Mouse (Mus musculus) heart, adult 2 months (tissue): ENCODE measurements around the gene Id1. TPM values are rescaled to one million over a fixed set of nuclear protein-coding genes. Genes with fewer than 3 reads are reported as not detected.

Source experiments
- DNase-seq, 2 experiments: peaks; one replicate each; pipeline ENCODE4 v3.0.0; 2021
- H3K27ac ChIP-seq: fragments of 200-600 bp; 2 replicates; pipeline ENCODE4 v1.8.1; 2022
- H3K27me3 ChIP-seq: fragments of 200-500 bp; 2 replicates; pipeline ENCODE4 v1.6.1; 2012; ENCODE audit warnings: mild to moderate bottlenecking, low read length, inconsistent platforms, mixed read lengths; ENCODE audit not compliant: control insufficient read depth, insufficient read depth
- H3K36me3 ChIP-seq: fragments of 200-500 bp; 2 replicates; pipeline ENCODE4 v1.6.1; 2012; ENCODE audit warnings: low read length, inconsistent platforms; ENCODE audit not compliant: control insufficient read depth, insufficient read depth
- H3K4me1 ChIP-seq: fragments of 200-500 bp; 2 replicates; pipeline ENCODE4 v1.6.1; 2011; ENCODE audit warnings: low read length; ENCODE audit not compliant: control insufficient read depth, insufficient read depth
- H3K4me3 ChIP-seq: fragments of 200-600 bp; 2 replicates; pipeline ENCODE4 v1.8.1; 2022
- H3K79me2 ChIP-seq: fragments of 200-500 bp; replicated peaks from 2 replicates; pipeline ENCODE4 v1.6.1; 2012; ENCODE audit warnings: mild to moderate bottlenecking, inconsistent platforms, low read length, moderate library complexity, mixed read lengths; ENCODE audit not compliant: control insufficient read depth, insufficient read depth
- H3K9ac ChIP-seq: fragments of 200-500 bp; 2 replicates; pipeline ENCODE4 v1.6.1; 2012; ENCODE audit warnings: low read depth, mild to moderate bottlenecking, control low read depth, inconsistent platforms, low read length, mixed read lengths
- CTCF ChIP-seq: fragments of 200-600 bp; IDR thresholded peaks from 2 replicates; pipeline ENCODE4 v1.8.1; 2022; ENCODE audit warnings: antibody characterized with exemption, mild to moderate bottlenecking, moderate library complexity
- EP300 ChIP-seq: fragments of 200-500 bp; IDR thresholded peaks from 2 replicates; pipeline ENCODE4 v1.6.1; 2011; ENCODE audit warnings: low read depth, low read length, control low read depth; ENCODE audit not compliant: insufficient read depth
- POLR2A ChIP-seq: fragments of 200-500 bp; IDR thresholded peaks from 2 replicates; pipeline ENCODE4 v1.6.1; 2011; ENCODE audit warnings: mild to moderate bottlenecking, low read depth, low read length, control low read depth; ENCODE audit not compliant: insufficient read depth
- WGBS: fragments of 180-500 bp; shearing (Covaris S2); methylation state at CpG from one replicate; pipeline ENCODE4 v1.1.7; 2018; 5-methylcytosine and 5-hydroxymethylcytosine counted together
- intact Hi-C: fragments of 180-260 bp; cut with DNase I; formaldehyde crosslinking; loops from one replicate; pipeline ENCODE4 v1.15.1; 2025
- polyA plus RNA-seq: library from polyadenylated mRNA; depleted of rRNA; stranded (reverse); fragments of >200 nt; gene quantifications from 2 replicates; pipeline ENCODE4 v1.2.3, GENCODE M21; 2012
- total RNA-seq, 2 experiments: library from RNA; stranded (reverse); gene quantifications; 2 replicates each; pipeline ENCODE4 v1.2.3; 2021

Id1 gene
- total and polyA plus RNA-seq, 3 experiments: 56.5 to 113 (median 59.8) TPM

- no peaks in the 10 kb centered on the region; the same call in 1 of the 2 replicates for H3K36me3 ChIP-seq
- no peaks in the 10 kb centered on the region for H3K79me2 ChIP-seq
- intact Hi-C loops: loop anchor here (1.0 to 2.0 kb wide), 2 partner anchors 11 to 82 kb away; no protein-coding TSS in a partner anchor
- DNase-seq: no peak
- no peak for TF ChIP-seq CTCF
- TF ChIP-seq POLR2A: no peak; the same call in 1 of the 2 replicates
- TF ChIP-seq EP300: no peak
- H3K4me3 ChIP-seq: peak overlapping the region; percentile 63
- peaks cover 12% of the 10 kb centered on the region for H3K4me1 ChIP-seq
- H3K27me3 ChIP-seq: no peaks in the 10 kb centered on the region
- H3K9ac ChIP-seq: peak overlapping the region; percentile 68
- 55% methylated on average over 2 of the region's 2 CpGs for WGBS
- H3K27ac ChIP-seq: peak overlapping the region; percentile 90
Observed at GRCm38 (mm10) chr2:152738341-152738740, 2.3 kb downstream of the Id1 start.

GRCm38 (mm10) chr2:152739031-152739841 lies 3.2 kb downstream of the Id1 start:
- peaks cover 12% of the 10 kb centered on the region for H3K4me1 ChIP-seq
- H3K36me3 ChIP-seq: no peaks in the 10 kb centered on the region; the same call in 1 of the 2 replicates
- H3K9ac ChIP-seq: peak overlapping the region; percentile 55
- TF ChIP-seq CTCF (no peak), POLR2A (peak; percentile 69), EP300 (peak; percentile 82; the same call in 1 of the 2 replicates)
- peak; percentile 88 to 90 for DNase-seq
- H3K79me2 ChIP-seq: no peaks in the 10 kb centered on the region
- H3K27ac ChIP-seq: peak overlapping the region; percentile 90
- no peaks in the 10 kb centered on the region for H3K27me3 ChIP-seq
- 6% methylated on average over 35 of the region's 36 CpGs for WGBS
- intact Hi-C loops: loop anchor here (1.0 to 2.0 kb wide), 4 partner anchors 32 to 91 kb away; no protein-coding TSS in a partner anchor
- H3K4me3 ChIP-seq: peak overlapping the region; percentile 63

- no peak overlapping the region for H3K4me3 ChIP-seq
- H3K27ac ChIP-seq: peak overlapping the region; percentile 90
- 28% methylated on average over 3 of the region's 3 CpGs for WGBS
- peak; percentile 56; the same call in 1 of the 2 replicates for TF ChIP-seq POLR2A
- TF ChIP-seq CTCF: no peak
- H3K4me1 ChIP-seq: peaks cover 10% of the 10 kb centered on the region
- H3K79me2 ChIP-seq: no peaks in the 10 kb centered on the region
- no peaks in the 10 kb centered on the region for H3K27me3 ChIP-seq
- DNase-seq: no peak
- intact Hi-C loops: loop anchor here (1.0 to 2.0 kb wide), 4 partner anchors 33 to 90 kb away; no protein-coding TSS in a partner anchor
- H3K36me3 ChIP-seq: no peaks in the 10 kb centered on the region; the same call in 1 of the 2 replicates
- peak overlapping the region; percentile 55 for H3K9ac ChIP-seq
Observed at GRCm38 (mm10) chr2:152739842-152740260, 3.8 kb downstream of the Id1 start.

GRCm38 (mm10) chr2:152740490-152740889 lies 4.4 kb downstream of the Id1 start:
- DNase-seq: no peak
- H3K36me3 ChIP-seq: no peaks in the 10 kb centered on the region; the same call in 1 of the 2 replicates
- no peak for TF ChIP-seq POLR2A
- no peak for TF ChIP-seq CTCF
- TF ChIP-seq EP300: no peak
- no peak overlapping the region; the same call in 1 of the 2 replicates for H3K9ac ChIP-seq
- H3K27me3 ChIP-seq: no peaks in the 10 kb centered on the region
- H3K4me3 ChIP-seq: no peak overlapping the region
- H3K27ac ChIP-seq: peak overlapping the region; percentile 90
- intact Hi-C loops: no loop called here
- no peaks in the 10 kb centered on the region for H3K79me2 ChIP-seq
- 86% methylated on average over 5 of the region's 5 CpGs for whole genome bisulfite sequencing
- peaks cover 10% of the 10 kb centered on the region for H3K4me1 ChIP-seq

GRCm38 (mm10) chr2:152741153-152742041 lies 5.3 kb downstream of the Id1 start:
- H3K27me3 ChIP-seq: no peaks in the 10 kb centered on the region
- DNase-seq: peak; percentile 72 to 80
- H3K4me1 ChIP-seq: peaks cover 10% of the 10 kb centered on the region
- TF ChIP-seq CTCF: no peak
- TF ChIP-seq EP300: peak; percentile 67
- 0 out of 2 replicates have a peak, but pooled peaks have one; percentile 20 for TF ChIP-seq POLR2A
- no peaks in the 10 kb centered on the region for H3K79me2 ChIP-seq
- H3K36me3 ChIP-seq: no peaks in the 10 kb centered on the region; the same call in 1 of the 2 replicates
- intact Hi-C loops: loop anchor here (1.0 to 2.0 kb wide), 2 partner anchors 25 to 45 kb away; no protein-coding TSS in a partner anchor
- peak overlapping the region; percentile 60 for H3K9ac ChIP-seq
- H3K4me3 ChIP-seq: peak overlapping the region; percentile 9; the same call in 1 of the 2 replicates
- H3K27ac ChIP-seq: peak overlapping the region; percentile 90
- WGBS: 29% methylated on average over 14 of the region's 14 CpGs
